Mouse (Mus musculus): ENCODE data around the gene Trim47. TPM values are rescaled to one million over a fixed set of nuclear protein-coding genes. Genes with fewer than 3 reads are reported as not detected.
A peak's percentile ranks its signal among the peaks of the same experiment; 100 is the strongest.
"Not testable (repeated sequence)": the region's sequence is repeated elsewhere in the genome, so short reads cannot be mapped to it uniquely, and the experiment has no call there.

Trim47 gene
- total RNA-seq, 2 experiments from 2014 or later, result 43.3 to 49.7 TPM

GRCm38 (mm10) chr11:116138468-116139138, 11.6 kb upstream of the Trim47 start, which contains the start of gene Mrpl38:
TSS of gene Mrpl38 (minus strand) at chr11:116138868.
- DNase-seq, result peak; percentile 91 to 92
- intact Hi-C loops (cut with DNase I), result loop anchor here (1.0 to 5.0 kb wide), 5 partner anchors 28 to 324 kb away; partner anchors contain the start of genes Acox1 and Ten1

- no peak for DNase-seq
- intact Hi-C loops (cut with DNase I), result loop anchor here (2.0 to 5.0 kb wide), 4 partner anchors 29 to 324 kb away; partner anchors contain the start of genes Acox1 and Ten1
Measured at GRCm38 (mm10) chr11:116138096-116138467, 11.1 kb upstream of the Trim47 start.

DNA sequence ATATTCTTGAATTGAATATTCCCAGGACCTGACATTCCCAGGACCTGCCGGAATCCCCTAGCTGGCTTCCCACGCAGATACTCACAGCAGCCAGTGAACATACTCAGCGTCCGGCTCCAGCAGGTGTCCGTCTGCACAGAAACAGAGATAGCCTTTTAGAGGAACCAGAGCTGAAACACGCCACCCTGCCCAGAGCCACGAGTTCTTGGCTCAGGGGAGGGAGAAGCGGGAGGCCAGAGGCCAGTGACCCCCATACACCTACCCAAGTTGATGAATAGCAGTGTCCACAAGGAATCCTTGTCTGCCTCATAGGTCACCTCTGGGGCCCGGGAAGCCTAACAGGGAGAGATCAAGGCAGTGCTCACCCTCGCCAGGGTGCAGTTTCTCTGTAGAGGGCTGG, 7.2 kb upstream of the Trim47 start:
- DNase-seq, result no peak
- intact Hi-C loops (cut with DNase I), result loop anchor here (5.0 kb wide), 1 partner anchor 122 kb away; the partner anchor contains the start of gene Galk1

DNA sequence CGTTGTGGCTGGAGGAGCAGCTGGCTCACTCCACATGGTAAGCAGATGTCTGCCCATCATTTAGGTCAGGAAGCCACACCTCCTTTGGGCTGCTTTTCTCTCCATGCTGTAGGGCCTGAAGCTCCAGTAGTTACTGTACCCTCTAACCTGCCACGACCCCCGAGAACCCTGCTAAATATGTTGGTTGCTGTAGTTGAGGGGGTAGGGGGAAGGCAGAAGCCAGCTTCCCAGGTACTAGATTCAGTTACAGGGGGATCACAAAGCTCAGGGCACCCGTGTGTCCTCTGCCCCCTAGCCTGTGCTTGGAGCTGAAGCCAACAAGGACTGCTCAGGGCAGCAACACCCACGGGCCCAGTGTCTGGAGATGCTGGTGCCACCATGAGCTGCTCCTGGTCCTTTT, 6.5 kb upstream of the Trim47 start:
- no peak for DNase-seq
- intact Hi-C loops (cut with DNase I), result loop anchor here (5.0 kb wide), 1 partner anchor 121 kb away; the partner anchor contains the start of gene Galk1

DNA sequence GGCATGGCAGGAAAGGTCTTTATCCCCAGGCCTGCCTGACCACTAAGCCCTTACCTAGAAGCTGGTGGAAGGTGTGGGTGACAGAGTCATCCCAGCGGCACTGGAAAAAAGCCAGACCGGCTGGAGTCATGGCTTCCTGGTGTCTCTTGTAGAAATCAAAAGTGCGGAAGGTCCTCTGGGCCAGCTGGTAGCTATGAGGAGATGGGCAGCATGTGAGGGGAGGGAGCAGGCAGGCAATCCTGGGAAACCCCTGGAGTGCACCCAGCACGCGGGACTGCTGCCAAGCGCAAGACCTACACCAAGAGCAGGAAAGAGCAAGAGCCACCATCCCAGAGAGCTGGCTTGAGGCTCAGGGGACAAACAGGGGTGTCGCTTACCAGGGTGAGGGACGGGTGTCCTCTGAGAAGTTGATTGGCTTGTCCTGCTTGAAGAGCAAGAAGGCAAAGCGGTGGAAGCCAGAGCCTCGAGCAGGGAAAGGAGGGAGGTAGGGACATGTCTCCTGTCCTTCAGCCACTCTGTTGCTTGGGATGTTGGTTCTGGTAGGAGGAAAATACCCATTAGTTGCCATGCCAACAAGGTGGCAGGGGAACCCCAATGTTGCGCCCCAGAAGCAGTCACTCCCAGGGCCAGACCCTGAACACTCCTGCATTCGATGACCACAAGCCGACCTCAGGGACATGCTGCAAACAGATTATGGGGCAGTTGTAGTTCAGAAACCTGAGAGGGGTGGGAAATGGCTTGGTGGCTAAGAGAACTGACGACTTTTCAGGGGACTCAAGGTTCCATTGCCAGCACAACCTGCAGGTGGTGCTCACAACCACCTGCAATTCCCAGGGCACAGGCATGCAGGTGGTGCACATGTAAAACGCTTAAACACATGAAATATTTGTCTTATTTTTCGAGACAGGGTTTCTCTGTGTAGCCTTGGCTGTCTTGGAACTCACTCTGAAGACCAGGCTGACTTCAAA, 5.6 kb upstream of the Trim47 start:
- peak in 1 of 2 experiments; percentile 55 for DNase-seq
- intact Hi-C loops (cut with DNase I), result loop anchor here (5.0 kb wide), 1 partner anchor 120 kb away; the partner anchor contains the start of gene Galk1

DNA sequence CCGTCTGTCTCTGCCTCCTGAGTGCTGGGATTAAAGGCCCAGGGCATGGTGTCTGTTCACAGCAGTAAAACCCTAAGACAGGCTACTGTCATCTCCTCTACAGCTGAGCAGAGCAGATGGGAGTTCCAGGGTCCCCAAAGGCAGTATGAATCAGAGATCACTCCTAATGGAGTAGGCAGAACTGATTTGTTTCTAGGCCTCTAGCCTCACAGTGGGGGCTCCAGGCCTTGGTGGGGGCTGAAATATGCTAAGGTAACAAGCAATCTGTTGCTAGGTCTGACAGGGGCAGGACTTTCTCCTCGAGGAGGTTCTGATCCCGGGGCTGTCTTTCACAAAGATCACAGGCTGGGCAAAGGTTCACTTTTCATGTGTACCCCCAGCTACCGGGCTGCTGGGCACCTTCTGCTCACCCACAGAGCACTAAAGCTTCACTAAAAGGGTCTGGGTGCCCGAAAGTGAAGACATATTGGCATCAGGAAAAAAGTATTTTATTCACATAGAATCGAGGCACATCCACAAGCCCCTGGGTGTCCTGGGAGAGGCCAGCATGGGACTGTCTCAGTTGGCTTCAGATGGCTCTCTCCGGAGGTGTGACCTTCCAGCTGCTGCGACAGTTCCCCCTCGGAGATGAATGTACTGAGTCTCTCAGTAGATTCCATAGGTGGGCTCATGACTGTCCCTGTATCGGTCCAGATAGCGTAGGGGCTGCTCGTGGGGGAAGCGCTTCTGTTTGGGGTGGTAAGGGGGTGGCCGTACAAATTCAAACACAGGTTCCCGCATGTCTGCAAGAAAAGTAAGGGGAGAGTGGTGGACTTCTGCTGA, 4.5 kb upstream of the Trim47 start:
- intact Hi-C loops (cut with DNase I), result loop anchor here (2.0 to 5.0 kb wide), 3 partner anchors 21 to 119 kb away; partner anchors contain the start of genes Galk1 and Unk
- no peak for DNase-seq

DNA sequence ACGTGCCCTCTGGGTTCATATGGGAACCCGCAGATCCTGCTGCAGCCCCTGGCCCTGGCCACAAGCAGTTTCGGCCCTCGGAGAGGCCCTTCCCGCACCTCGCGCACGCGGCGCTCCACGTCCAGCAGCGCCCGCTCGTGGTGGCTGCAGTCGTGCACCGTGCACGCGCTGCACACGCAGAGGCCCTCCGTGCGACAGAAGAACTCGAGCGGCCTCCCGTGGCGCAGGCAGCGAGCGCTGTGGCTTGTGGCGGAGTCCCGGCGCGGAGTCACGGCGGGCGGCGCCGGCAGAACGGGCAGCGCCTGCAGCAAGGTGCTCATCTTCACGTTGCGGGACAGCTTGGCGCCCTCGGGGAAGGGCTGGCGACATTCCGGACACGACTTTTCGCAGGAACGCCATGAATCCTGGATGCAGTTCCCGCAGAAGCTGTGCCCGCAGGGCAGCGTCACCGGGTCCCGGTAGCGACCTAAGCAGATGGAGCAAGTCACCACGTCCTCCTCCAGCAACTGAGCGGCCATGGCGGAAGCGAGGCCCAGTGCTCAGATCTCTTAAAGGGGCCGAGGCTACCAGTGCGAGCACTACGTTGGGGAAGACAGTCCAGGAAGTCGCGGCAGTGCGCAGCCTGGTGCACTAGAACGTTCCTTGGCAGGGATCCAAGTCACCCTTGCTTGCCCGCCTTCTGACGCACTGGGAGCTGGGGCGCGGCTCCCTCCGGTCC, 3.6 kb upstream of the Trim47 start, which contains the start of gene Trim65:
TSS of gene Trim65 (minus strand) at position 641 of the 718 bp plus-strand sequence.
- peak; percentile 92 to 93 for DNase-seq
- intact Hi-C loops (cut with DNase I), result loop anchor here (1.0 to 5.0 kb wide), 5 partner anchors 20 to 191 kb away; partner anchors contain the start of genes Galk1 and Unk

DNA sequence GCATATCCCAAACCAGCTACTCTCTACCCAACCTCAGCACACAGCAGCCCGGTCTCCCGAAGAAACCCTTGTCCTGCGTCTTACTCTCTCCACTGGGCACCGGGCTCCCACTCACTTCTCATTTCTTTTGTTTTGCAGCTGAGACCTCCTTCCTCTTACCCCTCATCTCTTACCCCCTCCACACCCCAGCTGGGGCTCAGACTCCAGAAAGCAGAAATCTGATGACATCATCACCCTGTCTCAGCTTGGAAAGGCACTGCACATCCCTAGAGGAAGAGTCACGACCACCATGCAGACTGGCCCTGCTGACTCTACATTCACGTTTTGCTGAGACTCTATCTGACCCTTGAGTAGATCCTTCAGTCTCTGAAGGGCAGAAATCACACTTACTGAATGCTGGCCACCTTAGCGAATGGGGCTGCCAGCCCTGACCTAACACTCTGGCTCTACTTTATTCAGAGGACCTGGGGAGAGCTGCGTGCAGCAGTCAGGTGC, 3.0 kb upstream of the Trim47 start:
- no peak for DNase-seq
- intact Hi-C loops (cut with DNase I), result loop anchor here (1.0 to 5.0 kb wide), 5 partner anchors 19 to 191 kb away; partner anchors contain the start of genes Galk1 and Unk

GRCm38 (mm10) chr11:116129091-116129790, 2.2 kb upstream of the Trim47 start:
- intact Hi-C loops (cut with DNase I), result no loop called here

DNA sequence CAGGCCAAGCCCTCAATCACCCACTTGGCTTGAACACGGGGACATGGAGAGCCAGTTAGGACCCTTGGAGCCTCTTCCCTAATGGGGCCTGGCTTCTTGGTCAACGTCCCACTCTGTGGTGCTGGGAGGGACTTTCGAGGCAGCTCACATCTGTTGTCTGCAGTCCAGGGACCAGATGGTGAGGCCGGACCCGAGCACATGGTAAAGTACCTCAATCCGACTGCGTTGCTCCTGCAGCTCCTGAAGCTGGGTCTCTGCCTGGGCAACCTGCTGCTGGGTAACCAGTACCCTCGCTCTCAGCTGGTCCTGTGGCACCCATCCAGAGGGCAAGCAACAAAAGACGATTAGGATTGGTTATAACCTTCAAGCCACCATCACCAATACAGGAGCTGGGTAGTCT, 976 bp upstream of the Trim47 start:
- peak in 1 of 2 experiments; percentile 36 for DNase-seq

More at GRCm38 (mm10) chr11:116129091-116129790, 2.2 kb upstream of the Trim47 start:
- DNase-seq, result no peak

GRCm38 (mm10) chr11:116126261-116126660, 749 bp downstream of the Trim47 start:
- intact Hi-C loops (cut with DNase I), result no loop called here
- no peak for DNase-seq

More for the DNA sequence above, 976 bp upstream of the Trim47 start:
- intact Hi-C loops (cut with DNase I), result no loop called here

DNA sequence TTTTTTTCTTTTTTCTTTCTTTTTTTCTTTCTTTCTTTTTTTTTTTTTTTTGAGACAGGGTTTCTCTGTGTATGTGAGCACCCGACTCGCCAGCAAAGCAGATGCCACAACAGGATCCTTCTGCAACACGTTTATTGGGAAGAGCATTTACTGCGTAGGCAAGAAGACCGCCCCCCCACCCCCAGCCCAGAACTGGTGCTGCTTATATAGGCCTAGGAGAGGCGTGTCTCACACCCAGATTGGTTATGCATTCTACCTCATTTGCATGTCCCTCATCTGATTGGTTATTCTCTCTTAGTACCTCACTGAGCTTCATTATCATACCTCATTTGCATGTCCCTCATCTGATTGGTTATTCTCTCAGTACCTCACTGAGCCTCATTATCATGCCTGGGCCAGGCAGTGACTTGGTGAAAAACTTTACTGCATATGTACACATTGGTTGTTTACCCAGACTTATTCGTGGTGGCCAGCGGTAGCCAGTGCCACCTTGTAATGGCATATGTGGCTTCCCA, 5.2 kb downstream of the Trim47 start:
- DNase-seq; intact Hi-C loops (cut with DNase I): not testable (repeated sequence)

GRCm38 (mm10) chr11:116117819-116118218, 9.2 kb downstream of the Trim47 start:
- no peak for DNase-seq
- intact Hi-C loops (cut with DNase I), result no loop called here

DNA sequence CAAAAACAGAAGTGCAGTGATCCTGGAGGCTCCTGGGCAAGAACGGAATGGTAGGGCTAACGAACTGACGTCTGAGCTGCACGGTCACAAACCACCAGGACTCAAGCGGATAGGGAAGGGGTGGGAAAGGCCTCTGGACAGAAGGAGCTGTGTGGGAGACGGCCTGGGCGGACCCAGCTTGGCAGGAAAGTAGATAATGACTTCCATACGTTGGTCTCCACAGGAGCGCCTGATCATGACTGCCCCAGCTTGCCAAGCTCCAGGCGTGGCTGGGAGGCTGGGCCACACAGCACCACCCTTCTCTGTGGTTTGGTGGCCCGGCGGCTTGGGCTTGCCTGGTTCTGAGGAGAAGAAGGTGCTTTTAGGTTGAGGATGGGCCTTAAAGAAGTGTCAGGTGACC, 9.8 kb downstream of the Trim47 start:
- DNase-seq, result no peak
- intact Hi-C loops (cut with DNase I), result no loop called here

- intact Hi-C loops (cut with DNase I), result loop anchor here (2.0 kb wide), 1 partner anchor 19 kb away; the partner anchor contains the start of gene Trim65
- no peak for DNase-seq
Measured at GRCm38 (mm10) chr11:116111611-116112203, 15.3 kb downstream of the Trim47 start.

GRCm38 (mm10) chr11:116111067-116111466, 15.9 kb downstream of the Trim47 start:
- DNase-seq, result no peak
- intact Hi-C loops (cut with DNase I), result loop anchor here (2.0 kb wide), 1 partner anchor 20 kb away; the partner anchor contains the start of gene Trim65

DNA sequence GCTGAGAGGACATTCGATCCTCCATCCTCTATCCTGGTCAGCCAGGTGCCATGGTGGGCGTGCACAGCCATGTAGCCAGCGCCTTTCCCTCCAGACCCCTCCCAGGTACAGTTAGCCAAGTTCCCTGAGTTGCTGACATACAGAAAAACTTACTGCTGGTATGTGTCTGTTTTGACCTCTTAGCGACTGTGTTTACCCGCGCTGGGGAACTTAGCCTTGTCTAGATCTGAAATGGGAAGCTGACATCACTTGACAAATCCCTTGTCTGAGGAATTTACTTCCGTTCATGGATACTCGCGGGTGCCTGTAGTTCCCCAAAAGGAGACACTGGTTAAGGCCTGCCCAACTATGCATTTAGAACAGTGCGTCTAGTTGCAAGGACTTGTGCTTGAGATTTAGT, 16.5 kb downstream of the Trim47 start:
- no peak for DNase-seq
- intact Hi-C loops (cut with DNase I), result loop anchor here (1.0 to 2.0 kb wide), 2 partner anchors 20 to 23 kb away; partner anchors contain the start of gene Trim65
